Mouse (Mus musculus): ENCODE results near the gene C3ar1. TPM values are rescaled to one million over a fixed set of nuclear protein-coding genes. Genes with fewer than 3 reads are reported as not detected.

The C3ar1 gene
- polyA plus RNA-seq, 1 experiment from 2014 or later, result 2.3 TPM

DNA sequence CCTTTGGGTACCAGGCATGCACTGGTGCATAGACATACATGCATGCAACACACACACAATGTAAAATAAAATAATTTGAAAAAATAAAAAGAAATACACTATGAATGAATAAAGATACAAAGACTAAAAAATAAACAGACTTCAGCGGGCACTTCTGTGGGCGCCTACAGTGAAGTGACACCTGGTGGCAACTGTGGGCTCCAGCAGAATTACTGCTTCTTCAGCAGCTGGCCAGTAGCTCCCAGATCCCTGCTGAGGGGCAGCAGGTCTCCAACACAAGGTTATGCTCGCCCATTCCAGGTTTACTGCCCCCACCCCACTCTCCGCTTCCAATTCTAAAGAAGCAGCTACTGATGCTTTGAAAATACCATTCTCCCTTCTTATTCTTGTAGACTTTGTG is 12.0 kb upstream of the C3ar1 start:
- WGBS, result 69% methylated on average over 4 of the region's 4 CpGs
- H3K36me3 ChIP-seq, result no peaks in the 10 kb centered on the region
- no peaks in the 10 kb centered on the region for H3K27me3 ChIP-seq
- no peak overlapping the region for H3K27ac ChIP-seq
- no peaks in the 10 kb centered on the region for H3K4me1 ChIP-seq
- H3K4me3 ChIP-seq, result no peak overlapping the region
- H3K4me2 ChIP-seq, result no peak overlapping the region
- no peak overlapping the region for H3K9ac ChIP-seq
- ATAC-seq (ENCODE audit: insufficient number of reproducible peaks, insufficient read depth, low FRiP score, low TSS enrichment, low read depth), result no peak
- no peaks in the 10 kb centered on the region for H3K9me3 ChIP-seq

DNA sequence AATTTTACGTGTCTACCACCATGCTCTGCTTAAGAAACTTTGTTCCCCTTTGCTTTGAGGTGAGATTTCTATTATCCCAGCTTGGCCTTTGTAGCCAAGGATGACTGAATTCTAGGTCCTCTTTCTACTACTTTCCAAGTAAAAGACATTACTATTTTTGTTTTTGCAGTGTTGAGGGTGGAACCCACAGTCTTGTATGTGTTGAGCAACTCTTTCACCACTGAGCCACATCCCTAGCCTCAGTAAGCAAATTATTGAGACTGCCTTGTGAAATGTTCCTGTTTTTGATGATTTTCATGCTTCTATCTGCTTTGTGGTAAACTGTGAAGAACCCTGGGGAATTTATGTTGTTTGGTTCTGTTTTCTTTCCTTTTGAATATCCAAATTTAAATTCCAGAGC is 6.9 kb upstream of the C3ar1 start:
- no peak overlapping the region for H3K4me2 ChIP-seq
- H3K4me1 ChIP-seq, result no peaks in the 10 kb centered on the region
- no peaks in the 10 kb centered on the region for H3K36me3 ChIP-seq
- 82% methylated on average over 1 of the region's 1 CpGs for WGBS
- H3K9me3 ChIP-seq, result peaks cover 16% of the 10 kb centered on the region
- H3K4me3 ChIP-seq, result no peak overlapping the region
- no peak overlapping the region for H3K27ac ChIP-seq
- H3K27me3 ChIP-seq, result no peaks in the 10 kb centered on the region
- H3K9ac ChIP-seq, result no peak overlapping the region
- ATAC-seq (ENCODE audit: insufficient number of reproducible peaks, insufficient read depth, low FRiP score, low TSS enrichment, low read depth), result no peak

DNA sequence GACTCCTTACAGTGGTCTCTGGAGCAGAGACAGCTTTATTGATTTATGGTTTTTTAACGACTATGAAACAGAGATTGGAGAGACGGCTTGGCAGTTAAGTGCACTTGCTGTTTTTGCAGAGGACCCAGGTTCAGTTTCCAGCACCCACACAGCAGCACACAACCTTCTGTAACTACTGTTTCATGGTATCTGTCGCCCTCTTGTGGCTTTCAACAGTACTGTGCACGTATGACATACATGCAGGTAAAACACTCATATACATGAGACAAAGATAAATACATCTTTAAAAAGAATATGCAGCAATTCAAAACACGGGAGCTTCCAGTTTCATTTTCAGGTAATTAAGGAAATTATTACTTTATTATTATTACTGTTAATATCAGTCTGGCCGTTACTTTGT is 6.5 kb upstream of the C3ar1 start:
- H3K4me1 ChIP-seq, result no peaks in the 10 kb centered on the region
- ATAC-seq (ENCODE audit: insufficient number of reproducible peaks, insufficient read depth, low FRiP score, low TSS enrichment, low read depth), result no peak
- no peaks in the 10 kb centered on the region for H3K27me3 ChIP-seq
- H3K4me3 ChIP-seq, result no peak overlapping the region
- peaks cover 16% of the 10 kb centered on the region for H3K9me3 ChIP-seq
- 75% methylated on average over 6 of the region's 6 CpGs for WGBS
- no peaks in the 10 kb centered on the region for H3K36me3 ChIP-seq
- H3K4me2 ChIP-seq, result no peak overlapping the region
- no peak overlapping the region for H3K27ac ChIP-seq
- H3K9ac ChIP-seq, result no peak overlapping the region

GRCm38 (mm10) chr6:122854552-122854951 is 1.4 kb downstream of the C3ar1 start:
- Histone ChIP-seq H3K27ac (no peak overlapping the region), H3K4me2 (no peak overlapping the region), H3K4me1 (no peaks in the 10 kb centered on the region), H3K9ac (no peak overlapping the region), H3K4me3 (no peak overlapping the region), H3K27me3 (no peaks in the 10 kb centered on the region), H3K9me3 (no peaks in the 10 kb centered on the region), H3K36me3 (no peaks in the 10 kb centered on the region)
- ATAC-seq (ENCODE audit: insufficient number of reproducible peaks, insufficient read depth, low FRiP score, low TSS enrichment, low read depth), result no peak
- 82% methylated on average over 12 of the region's 12 CpGs for whole genome bisulfite sequencing

DNA sequence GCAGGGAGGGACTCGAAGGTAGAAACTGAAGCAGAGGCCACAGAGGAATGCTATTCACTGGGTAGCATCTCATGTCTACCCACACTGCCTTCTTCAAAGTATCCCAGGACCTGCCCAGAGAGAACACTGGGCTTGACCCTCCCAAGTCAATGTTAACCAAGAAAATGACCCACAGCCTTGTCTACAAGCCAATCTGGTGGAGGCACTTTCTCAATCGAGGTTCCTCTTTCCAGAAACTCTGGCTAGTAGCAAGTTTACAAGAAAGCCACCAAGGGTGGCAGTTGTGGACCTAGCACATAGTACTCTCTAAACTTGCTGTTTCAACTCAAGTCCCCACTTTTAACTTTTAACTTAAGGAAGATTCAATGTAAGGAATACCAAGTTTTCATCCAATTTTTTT is 3.3 kb downstream of the C3ar1 start:
- no peak for ATAC-seq (ENCODE audit: insufficient number of reproducible peaks, insufficient read depth, low FRiP score, low TSS enrichment, low read depth)
- 70% methylated on average over 2 of the region's 2 CpGs for WGBS
- no peaks in the 10 kb centered on the region for H3K27me3 ChIP-seq
- no peak overlapping the region for H3K4me2 ChIP-seq
- no peaks in the 10 kb centered on the region for H3K9me3 ChIP-seq
- no peak overlapping the region for H3K4me3 ChIP-seq
- no peak overlapping the region for H3K9ac ChIP-seq
- H3K27ac ChIP-seq, result no peak overlapping the region
- no peaks in the 10 kb centered on the region for H3K36me3 ChIP-seq
- H3K4me1 ChIP-seq, result no peaks in the 10 kb centered on the region

DNA sequence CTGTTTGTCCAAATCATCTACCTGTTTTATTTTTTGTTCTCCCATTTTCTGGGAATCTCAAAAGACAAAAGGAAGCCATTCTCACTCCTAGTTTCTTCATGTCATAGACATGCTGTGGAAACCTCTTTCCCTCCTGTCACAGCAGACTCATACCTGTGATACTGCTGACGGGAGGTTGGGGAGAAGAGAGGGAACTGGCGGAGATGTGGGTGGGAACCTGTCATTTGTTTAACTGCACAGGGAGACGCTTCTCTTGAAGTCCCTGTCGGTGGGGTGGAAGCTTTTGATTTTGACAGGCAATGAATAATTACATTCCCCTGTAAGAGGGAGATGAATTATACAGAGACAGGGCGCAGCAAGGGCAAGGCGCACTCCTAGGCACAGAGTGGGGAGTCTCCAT is 12.2 kb downstream of the C3ar1 start:
- no peaks in the 10 kb centered on the region for H3K27me3 ChIP-seq
- peaks cover 75% of the 10 kb centered on the region for H3K36me3 ChIP-seq
- WGBS, result 80% methylated on average over 6 of the region's 6 CpGs
- no peak overlapping the region for H3K4me2 ChIP-seq
- no peak for ATAC-seq (ENCODE audit: insufficient number of reproducible peaks, insufficient read depth, low FRiP score, low TSS enrichment, low read depth)
- H3K27ac ChIP-seq, result no peak overlapping the region
- H3K4me3 ChIP-seq, result no peak overlapping the region
- H3K4me1 ChIP-seq, result no peaks in the 10 kb centered on the region
- no peaks in the 10 kb centered on the region for H3K9me3 ChIP-seq
- H3K9ac ChIP-seq, result no peak overlapping the region

DNA sequence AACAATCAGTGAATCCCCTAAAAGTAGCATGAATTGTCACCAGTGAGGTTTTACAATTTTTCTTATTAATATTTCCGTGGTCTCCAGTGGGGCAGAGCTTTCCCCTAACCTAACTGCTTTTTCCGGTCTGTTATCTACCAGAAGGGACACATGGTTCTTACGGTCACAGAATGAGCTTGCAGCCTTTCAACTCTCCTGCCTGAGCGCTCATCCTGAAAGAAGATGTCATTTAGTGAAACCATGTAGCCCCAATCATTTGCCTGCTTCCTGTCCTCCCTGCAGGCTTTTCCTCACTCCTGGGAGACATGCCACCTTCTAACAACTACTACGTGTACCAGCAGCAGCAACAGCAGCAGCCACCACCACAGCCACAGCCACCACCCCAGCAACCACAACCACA is 18.4 kb downstream of the C3ar1 start:
- no peak overlapping the region for H3K4me3 ChIP-seq
- no peaks in the 10 kb centered on the region for H3K4me1 ChIP-seq
- H3K36me3 ChIP-seq, result peaks cover 95% of the 10 kb centered on the region
- no peak overlapping the region for H3K4me2 ChIP-seq
- no peak for ATAC-seq (ENCODE audit: insufficient number of reproducible peaks, insufficient read depth, low FRiP score, low TSS enrichment, low read depth)
- no peak overlapping the region for H3K27ac ChIP-seq
- H3K9me3 ChIP-seq, result no peaks in the 10 kb centered on the region
- H3K27me3 ChIP-seq, result no peaks in the 10 kb centered on the region
- no peak overlapping the region for H3K9ac ChIP-seq
- 85% methylated on average over 5 of the region's 5 CpGs for WGBS

- Histone ChIP-seq H3K36me3 (peaks cover 95% of the 10 kb centered on the region), H3K4me1 (no peaks in the 10 kb centered on the region), H3K4me3 (no peak overlapping the region), H3K9me3 (no peaks in the 10 kb centered on the region), H3K9ac (no peak overlapping the region), H3K27ac (no peak overlapping the region), H3K4me2 (no peak overlapping the region), H3K27me3 (no peaks in the 10 kb centered on the region)
- no peak for ATAC-seq (ENCODE audit: insufficient number of reproducible peaks, insufficient read depth, low FRiP score, low TSS enrichment, low read depth)
- WGBS, result 95% methylated on average over 3 of the region's 3 CpGs
Measured at GRCm38 (mm10) chr6:122836974-122837373, 19.0 kb downstream of the C3ar1 start.

- no peaks in the 10 kb centered on the region for H3K27me3 ChIP-seq
- H3K36me3 ChIP-seq, result peaks cover 89% of the 10 kb centered on the region
- ATAC-seq (ENCODE audit: insufficient number of reproducible peaks, insufficient read depth, low FRiP score, low TSS enrichment, low read depth), result no peak
- H3K27ac ChIP-seq, result no peak overlapping the region
- WGBS, result 64% methylated on average over 4 of the region's 4 CpGs
- H3K9me3 ChIP-seq, result no peaks in the 10 kb centered on the region
- no peak overlapping the region for H3K9ac ChIP-seq
- no peak overlapping the region for H3K4me3 ChIP-seq
- H3K4me1 ChIP-seq, result no peaks in the 10 kb centered on the region
- no peak overlapping the region for H3K4me2 ChIP-seq
Measured at GRCm38 (mm10) chr6:122834365-122834764, 21.6 kb downstream of the C3ar1 start.

DNA sequence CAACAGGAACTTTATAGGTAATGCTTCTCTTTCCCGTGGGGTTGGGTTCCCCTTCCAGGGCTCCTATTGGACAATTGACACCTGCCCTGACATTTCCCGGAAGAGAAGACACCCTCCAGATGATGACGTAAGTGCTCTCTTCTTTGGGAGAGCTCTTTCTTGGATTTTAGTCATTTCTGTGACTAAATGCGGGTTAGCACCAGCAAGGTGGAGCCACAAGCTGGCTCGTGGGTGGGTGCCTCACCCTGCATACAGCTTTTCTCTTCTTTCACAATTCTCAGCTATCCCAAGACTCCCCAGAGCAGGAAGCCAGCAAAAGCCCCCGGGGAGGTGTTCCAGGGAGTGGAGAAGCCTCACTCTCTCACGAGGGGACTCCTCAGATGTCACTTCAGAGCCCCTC is 23.1 kb downstream of the C3ar1 start:
- Histone ChIP-seq H3K27ac (no peak overlapping the region), H3K27me3 (no peaks in the 10 kb centered on the region), H3K4me1 (no peaks in the 10 kb centered on the region), H3K9ac (no peak overlapping the region), H3K4me3 (no peak overlapping the region), H3K4me2 (no peak overlapping the region), H3K9me3 (no peaks in the 10 kb centered on the region), H3K36me3 (peaks cover 83% of the 10 kb centered on the region)
- ATAC-seq (ENCODE audit: insufficient number of reproducible peaks, insufficient read depth, low FRiP score, low TSS enrichment, low read depth), result no peak
- WGBS, result 82% methylated on average over 7 of the region's 7 CpGs

GRCm38 (mm10) chr6:122828086-122828485 is 27.9 kb downstream of the C3ar1 start:
- no peak overlapping the region for H3K4me2 ChIP-seq
- no peak overlapping the region for H3K27ac ChIP-seq
- no peak for ATAC-seq (ENCODE audit: insufficient number of reproducible peaks, insufficient read depth, low FRiP score, low TSS enrichment, low read depth)
- H3K36me3 ChIP-seq, result peaks cover 39% of the 10 kb centered on the region
- no peaks in the 10 kb centered on the region for H3K9me3 ChIP-seq
- H3K4me1 ChIP-seq, result peaks cover 17% of the 10 kb centered on the region
- no peak overlapping the region for H3K4me3 ChIP-seq
- 44% methylated on average over 13 of the region's 13 CpGs for WGBS
- H3K9ac ChIP-seq, result no peak overlapping the region
- no peaks in the 10 kb centered on the region for H3K27me3 ChIP-seq

DNA sequence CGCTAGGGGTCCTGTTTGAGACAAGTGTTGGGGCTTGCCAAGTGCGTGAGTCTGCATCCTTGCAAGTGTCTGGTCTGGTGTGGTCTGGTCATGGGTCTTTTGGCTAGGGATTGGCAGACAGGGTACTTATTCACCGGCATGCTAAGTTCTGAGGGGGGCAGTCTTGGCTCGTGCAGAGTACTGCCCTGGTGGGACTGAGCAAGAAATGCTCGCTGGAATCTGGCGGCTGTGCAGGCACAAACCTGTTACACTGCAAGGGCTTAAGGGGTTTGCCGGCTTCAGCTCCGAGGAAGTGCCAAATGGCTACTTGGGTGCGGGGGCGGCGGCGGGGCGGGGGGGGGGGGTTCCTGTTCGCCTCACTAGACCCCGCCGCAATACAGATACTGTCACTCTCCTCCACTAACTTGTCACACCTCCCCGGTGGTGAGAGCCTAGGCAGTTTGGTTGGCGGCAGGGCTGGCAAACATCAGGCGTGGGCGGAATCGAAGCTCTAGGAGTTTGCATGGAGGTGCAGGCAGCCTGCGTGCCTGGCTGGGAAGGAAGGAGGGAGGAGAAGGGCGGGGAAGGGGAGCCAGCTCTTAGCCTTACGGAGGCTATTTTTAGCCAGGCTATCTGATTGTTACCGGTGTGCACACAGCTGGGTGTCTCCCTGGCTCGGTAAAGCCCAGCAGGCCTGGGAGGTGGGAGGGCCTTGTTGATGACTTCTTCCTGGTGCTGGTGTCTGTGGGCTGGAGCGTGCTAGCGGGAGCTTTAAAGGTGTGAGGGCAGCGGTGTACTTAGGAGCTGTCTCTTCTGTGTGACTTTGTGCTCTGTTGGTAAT is 29.8 kb downstream of the C3ar1 start:
- Histone ChIP-seq H3K27ac (peak overlapping the region; percentile 71), H3K4me3 (peak overlapping the region; percentile 43), H3K4me1 (peaks cover 34% of the 10 kb centered on the region), H3K27me3 (no peaks in the 10 kb centered on the region), H3K9ac (peak overlapping the region; percentile 67), H3K9me3 (no peaks in the 10 kb centered on the region), H3K36me3 (peaks cover 23% of the 10 kb centered on the region), H3K4me2 (peak overlapping the region; percentile 76)
- ATAC-seq (ENCODE audit: insufficient number of reproducible peaks, insufficient read depth, low FRiP score, low TSS enrichment, low read depth), result peak; percentile 56
- WGBS, result 3% methylated on average over 29 of the region's 29 CpGs

Data from embryonic facial prominence, embryonic 13.5 days (tissue).